Mouse (Mus musculus) limb, embryonic 10.5 days (tissue): ENCODE measurements around the gene Soga3. TPM values are rescaled to one million over a fixed set of nuclear protein-coding genes. Genes with fewer than 3 reads are reported as not detected.

ENCODE experiments used
- DNase-seq: peaks from one replicate; pipeline ENCODE4 v3.0.0-alpha.2; 2017; ENCODE audit warnings: low spot score
- H3K27ac ChIP-seq: fragments of 300-500 bp; sonication (generic); 2 replicates; pipeline ENCODE4 v1.5.1; 2016; ENCODE audit warnings: mild to moderate bottlenecking
- H3K27me3 ChIP-seq: fragments of 300-500 bp; sonication (generic); 2 replicates; pipeline ENCODE4 v1.6.1; 2016; ENCODE audit warnings: low read depth, mild to moderate bottlenecking; ENCODE audit not compliant: poor library complexity, severe bottlenecking
- H3K36me3 ChIP-seq: fragments of 300-500 bp; sonication (generic); 2 replicates; pipeline ENCODE4 v1.6.1; 2016; ENCODE audit warnings: mild to moderate bottlenecking, moderate library complexity
- H3K4me1 ChIP-seq: fragments of 300-500 bp; sonication (generic); 2 replicates; pipeline ENCODE4 v1.6.1; 2016
- H3K4me3 ChIP-seq: fragments of 300-500 bp; sonication (generic); 2 replicates; pipeline ENCODE4 v1.5.1; 2016; ENCODE audit warnings: mild to moderate bottlenecking, moderate library complexity
- H3K9me3 ChIP-seq: fragments of 300-500 bp; sonication (generic); replicated peaks from 2 replicates; pipeline ENCODE4 v1.6.1; 2016; ENCODE audit warnings: mild to moderate bottlenecking
- WGBS: fragments of 180-500 bp; shearing (Covaris S2); methylation state at CpG from one replicate; pipeline ENCODE4 v1.1.7; 2016; 5-methylcytosine and 5-hydroxymethylcytosine counted together
- polyA plus RNA-seq: library from polyadenylated mRNA; unstranded; fragments of >200 nt; fragmentation: Nextera tagmentation; extraction: Ambion mirVana; gene quantifications from 2 replicates; pipeline ENCODE4 v1.2.1, GENCODE M21; 2016

The Soga3 gene
- polyA plus RNA-seq, 1 experiment from 2014 or later = 0.38 TPM

DNA sequence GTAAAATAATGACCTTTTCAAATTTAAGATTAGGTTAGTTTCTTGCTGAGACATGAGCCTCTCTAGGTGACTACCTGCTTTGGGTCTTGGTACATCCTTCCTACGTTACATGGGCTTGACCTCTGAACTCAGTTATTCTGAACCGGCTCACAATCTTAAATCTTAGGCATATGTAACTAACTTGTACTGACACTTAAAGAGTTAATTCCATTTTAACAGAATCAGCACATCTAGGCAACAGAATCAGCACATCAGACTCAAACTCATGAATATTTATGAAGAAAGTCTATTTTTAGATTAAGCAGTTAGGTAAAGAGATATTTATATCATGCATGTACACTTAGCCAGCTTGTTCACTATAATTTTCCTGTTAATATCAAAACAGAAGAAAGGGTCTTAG lies 73.8 kb downstream of the Soga3 start:
- WGBS = 79% methylated on average over 2 of the region's 2 CpGs
- Histone ChIP-seq H3K4me1 (no peaks in the 10 kb centered on the region), H3K9me3 (no peaks in the 10 kb centered on the region), H3K27me3 (no peaks in the 10 kb centered on the region), H3K4me3 (no peak overlapping the region), H3K27ac (no peak overlapping the region), H3K36me3 (no peaks in the 10 kb centered on the region)
- DNase-seq = no peak

DNA sequence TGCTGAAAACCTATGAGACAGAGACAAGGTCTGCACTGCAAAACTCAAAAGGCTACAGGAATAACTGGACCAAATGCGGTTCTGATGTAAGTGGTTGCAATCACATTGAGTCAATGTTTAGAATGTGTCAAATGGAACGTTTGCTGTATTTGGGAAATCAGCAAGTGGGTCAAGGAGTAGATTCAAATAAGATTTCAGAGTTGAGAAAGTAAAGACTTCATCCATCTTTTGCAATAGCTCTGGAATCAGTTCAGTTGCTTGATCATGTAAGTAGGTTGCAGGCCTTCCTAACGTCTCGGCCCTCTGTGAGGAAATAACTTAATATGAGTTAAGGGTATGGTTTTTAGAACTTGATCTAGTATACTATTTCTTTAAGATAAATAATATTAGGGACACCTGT lies 81.7 kb downstream of the Soga3 start:
- H3K36me3 ChIP-seq = no peaks in the 10 kb centered on the region
- H3K27me3 ChIP-seq = no peaks in the 10 kb centered on the region
- H3K4me3 ChIP-seq = no peak overlapping the region
- DNase-seq = no peak
- no peaks in the 10 kb centered on the region for H3K4me1 ChIP-seq
- H3K9me3 ChIP-seq = no peaks in the 10 kb centered on the region
- 92% methylated on average over 4 of the region's 4 CpGs for WGBS
- no peak overlapping the region for H3K27ac ChIP-seq

DNA sequence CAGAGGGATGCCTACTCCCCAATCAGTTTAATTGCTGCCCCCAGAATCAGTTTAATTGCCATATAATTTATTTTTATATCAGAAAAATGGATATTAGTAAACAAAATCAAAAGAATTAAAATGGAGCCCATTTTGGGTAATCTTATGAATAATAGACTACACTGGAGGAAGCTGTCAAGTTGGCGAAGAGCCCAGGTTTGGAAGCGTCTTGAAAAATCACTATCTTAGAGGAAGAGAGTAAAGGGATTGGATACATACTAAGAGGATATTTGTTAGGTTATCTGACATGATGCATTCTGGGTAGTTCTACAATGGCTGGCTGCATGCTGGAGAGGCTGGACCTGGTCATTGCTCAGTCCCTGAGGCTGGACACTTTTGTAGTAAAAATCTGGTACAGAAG lies 87.6 kb downstream of the Soga3 start:
- H3K27me3 ChIP-seq = no peaks in the 10 kb centered on the region
- DNase-seq = no peak
- H3K4me3 ChIP-seq = no peak overlapping the region
- 99% methylated on average over 2 of the region's 2 CpGs for WGBS
- H3K27ac ChIP-seq = no peak overlapping the region
- no peaks in the 10 kb centered on the region for H3K4me1 ChIP-seq
- H3K9me3 ChIP-seq = no peaks in the 10 kb centered on the region
- H3K36me3 ChIP-seq = no peaks in the 10 kb centered on the region

Other genes with a start within 250 kb of the Soga3 start
- gene 2310057J18Rik, start 157.5 kb upstream of the Soga3 start, polyA plus RNA-seq = not detected in 2 replicates
- 0.35 TPM in 1 of 2 replicates, not detected in the other for gene Gm49353, start 55.1 kb downstream of the Soga3 start, polyA plus RNA-seq
- gene 9330159F19Rik, start 67.8 kb downstream of the Soga3 start, polyA plus RNA-seq = 0.06 and 0.24 TPM in 2 replicates
- gene Echdc1, start 169.3 kb downstream of the Soga3 start, polyA plus RNA-seq = 20.3 and 20.5 TPM in 2 replicates
- gene Rnf146, start 218.6 kb downstream of the Soga3 start, polyA plus RNA-seq = 38.3 and 49.0 TPM in 2 replicates